Mouse (Mus musculus): ENCODE measurements around the gene Gm20503. TPM values are rescaled to one million over a fixed set of nuclear protein-coding genes. Genes with fewer than 3 reads are reported as not detected.

The Gm20503 gene
- total and polyA plus RNA-seq, 3 experiments: 0.13 to 0.70 TPM; not detected in 1

- peaks cover 0 to 24% of the 10 kb centered on the region in 2 experiments for H3K36me3 ChIP-seq (replicated peaks in 1 of 2; ENCODE audit: control insufficient read depth in 1 of 2, insufficient read depth in 1 of 2, low read length in 1 of 2)
- TF ChIP-seq E2F4 (IDR thresholded peaks at IDR 0.05; ENCODE audit: insufficient replicate concordance, low read depth, low read length) (no peak), NRF1 (IDR thresholded peaks at IDR 0.05; ENCODE audit: low read depth, low read length) (peak; percentile 66), JUND (conservative IDR thresholded peaks at IDR 0.05; ENCODE audit: low read depth, low read length) (no peak), USF1 (IDR thresholded peaks at IDR 0.05; ENCODE audit: low read depth, low read length) (no peak), ZNF384 (IDR thresholded peaks at IDR 0.05; ENCODE audit: low read depth, low read length) (no peak), BHLHE40 (IDR thresholded peaks at IDR 0.05; ENCODE audit: low read depth, low read length) (no peak; the same call in 1 of the 2 replicates), ZMIZ1 (IDR thresholded peaks at IDR 0.05; ENCODE audit: low read depth, low read length) (no peak), MXI1 (IDR thresholded peaks at IDR 0.05; ENCODE audit: low read depth, low read length) (peak; percentile 44; the same call in 1 of the 2 replicates), SMC3 (IDR thresholded peaks at IDR 0.05; ENCODE audit: low read depth, low read length) (no peak; the same call in 1 of the 2 replicates), POLR2AphosphoS2 (IDR thresholded peaks at IDR 0.05; ENCODE audit: low read depth, low read length) (no peak), ELF1 (IDR thresholded peaks at IDR 0.05; ENCODE audit: low read depth, low read length) (peak; percentile 76), PAX5 (IDR thresholded peaks at IDR 0.05; ENCODE audit: low read length) (no peak), MAX (IDR thresholded peaks at IDR 0.05; ENCODE audit: low read length) (no peak), EP300 (IDR thresholded peaks at IDR 0.05; ENCODE audit: low read length) (no peak), CHD2 (IDR thresholded peaks at IDR 0.05; ENCODE audit: low read length) (no peak), POLR2A (IDR thresholded peaks at IDR 0.05; ENCODE audit: low read depth, low read length) (peak; percentile 71), KAT2A (IDR thresholded peaks at IDR 0.05; ENCODE audit: insufficient replicate concordance, low read length) (no peak), USF2 (conservative IDR thresholded peaks at IDR 0.05; ENCODE audit: low read depth, low read length) (no peak), JUN (IDR thresholded peaks at IDR 0.05; ENCODE audit: insufficient read depth, low read depth, low read length) (no peak), GABPA (IDR thresholded peaks at IDR 0.05; ENCODE audit: insufficient replicate concordance, low read depth, low read length) (no peak), RAD21 (IDR thresholded peaks at IDR 0.05; ENCODE audit: low read depth, low read length) (no peak), CHD1 (IDR thresholded peaks at IDR 0.05; ENCODE audit: low read depth, low read length) (no peak), MAFK (IDR thresholded peaks at IDR 0.05; ENCODE audit: insufficient replicate concordance, low read length) (no peak), TBP (conservative IDR thresholded peaks at IDR 0.05; ENCODE audit: low read depth, low read length) (no peak), NELFE (IDR thresholded peaks at IDR 0.05; ENCODE audit: low read depth, low read length) (peak; percentile 55), UBTF (IDR thresholded peaks at IDR 0.05; ENCODE audit: low read depth, low read length) (peak; percentile 95), MAZ (IDR thresholded peaks at IDR 0.05; ENCODE audit: low read depth, low read length) (no peak), MEF2A (IDR thresholded peaks at IDR 0.05; ENCODE audit: borderline replicate concordance, low read depth, low read length) (no peak), SIN3A (IDR thresholded peaks at IDR 0.05; ENCODE audit: low read length) (peak; percentile 66), ZC3H11A (IDR thresholded peaks at IDR 0.05; ENCODE audit: low read depth, low read length) (no peak), CTCF (conservative IDR thresholded peaks at IDR 0.05 in 1 of 2, IDR thresholded peaks at IDR 0.05 in 1 of 2; ENCODE audit: low read depth in 2 of 2, low read length in 2 of 2) (peak in 1 of 2 experiments; percentile 46; a peak in 2 of 4 replicates), MYC (IDR thresholded peaks at IDR 0.05; ENCODE audit: low read depth, low read length) (no peak), IRF4 (IDR thresholded peaks at IDR 0.05; ENCODE audit: low read depth, low read length) (no peak; the same call in 1 of the 2 replicates), ETS1 (conservative IDR thresholded peaks at IDR 0.05; ENCODE audit: low read depth, low read length) (no peak), ZKSCAN1 (IDR thresholded peaks at IDR 0.05; ENCODE audit: borderline replicate concordance, low read depth, low read length) (no peak), HCFC1 (IDR thresholded peaks at IDR 0.05; ENCODE audit: low read depth, low read length) (peak; percentile 13; the same call in 1 of the 2 replicates), TCF12 (IDR thresholded peaks at IDR 0.05; ENCODE audit: low read depth, low read length) (0 out of 2 replicates have a peak, but pooled peaks have one; percentile 58), RCOR1 (conservative IDR thresholded peaks at IDR 0.05; ENCODE audit: low read depth, low read length) (no peak)
- H3K4me1 ChIP-seq (ENCODE audit: control insufficient read depth in 1 of 2, insufficient read depth in 2 of 2): peaks cover 0 to 29% of the 10 kb centered on the region in 2 experiments; a peak in 2 of 4 replicates
- peak within 1 kb of the TSS; percentile 79 to 93 (median 85) for H3K4me3 ChIP-seq (replicated peaks in 1 of 3; ENCODE audit: low read depth in 2 of 3, low read length in 2 of 3, poor library complexity in 1 of 3)
- dilution Hi-C loops (cut with MboI; ENCODE audit: extremely low pct_ligation_motif_present, extremely low pct_unique_long_range_greater_than_20kb, low sequenced_read_pairs): no loop called here
- DNase-seq (ENCODE audit: extremely low read depth): peak; percentile 47
- peak within 1 kb of the TSS; percentile 86; the same call in 1 of the 2 replicates for H3K4me2 ChIP-seq (ENCODE audit: insufficient read depth, low read depth, poor library complexity, severe bottlenecking)
- no peaks in the 10 kb centered on the region for H3K79me2 ChIP-seq (replicated peaks; ENCODE audit: control insufficient read depth, extremely low read depth, insufficient read depth, poor library complexity, severe bottlenecking)
- peaks cover 4% of the 10 kb centered on the region for H3K9me3 ChIP-seq (replicated peaks; ENCODE audit: low read length)
- no peaks in the 10 kb centered on the region for H3K27me3 ChIP-seq (replicated peaks)
- H3K9ac ChIP-seq (ENCODE audit: insufficient read depth, low read depth): peak within 1 kb of the TSS; percentile 93
- H3K27ac ChIP-seq (ENCODE audit: insufficient read depth, low read depth): peak within 1 kb of the TSS; percentile 65
- in situ Hi-C loops (cut with MboI; ENCODE audit: low pct_ligation_motif_present, low pct_unique_long_range_greater_than_20kb, low sequenced_read_pairs): no loop called here
These were observed 32.1 kb downstream of the Gm20503 start, which contains the start of gene Gng10 for GRCm38 (mm10) chr4:59034918-59035785. Gng10 (plus strand) TSS chr4:59035088.

All from CH12.LX (cell line).